Comparison of ENCODE assay signal across 8 mouse cellular contexts in the genomic region with DNA sequence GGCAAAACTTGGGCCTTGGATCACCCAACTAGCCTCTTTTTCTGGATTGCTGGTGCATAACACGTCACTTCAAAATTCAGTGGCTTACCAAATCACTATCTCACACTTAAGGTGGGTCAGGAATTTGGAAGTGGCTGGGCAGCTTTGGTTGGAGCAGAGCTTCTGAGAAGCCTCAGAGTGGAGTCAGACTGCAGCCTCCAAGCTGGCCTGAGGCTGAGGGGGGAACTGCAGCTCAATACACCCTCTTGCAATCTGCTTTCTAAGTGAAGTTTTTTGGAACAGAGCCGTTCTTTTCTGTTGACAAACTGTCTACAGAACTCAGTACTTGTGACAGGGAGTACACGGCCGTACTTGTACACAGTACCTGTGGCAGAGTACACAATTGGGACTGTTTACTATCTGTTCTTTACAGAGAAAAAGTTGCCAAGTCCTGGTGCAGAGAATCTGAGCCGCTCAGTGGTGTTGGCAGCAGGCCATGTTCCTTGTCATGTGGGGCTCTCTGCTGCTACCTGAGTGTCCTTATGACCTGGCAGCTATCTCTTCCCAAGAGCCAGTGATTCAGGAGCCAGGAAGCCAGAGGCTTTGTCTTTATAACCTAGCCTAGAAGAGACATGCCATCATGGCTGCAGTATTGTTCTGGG.
DNase-seq lines count a peak whose midpoint lies in the region; ATAC-seq and TF ChIP-seq lines count a peak whose summit lies in the region.

No protein-coding gene starts in this region.

- no peak overlapping the region for H3K27ac ChIP-seq in cerebellum, adult 2 months (ENCODE audit: insufficient read depth, low read length)
- peak overlapping the region; percentile 41 for H3K27ac ChIP-seq in lung, embryonic 15.5 days

- no peak for TF ChIP-seq POLR2A in cerebellum, adult 2 months (IDR thresholded peaks at IDR 0.05; ENCODE audit: borderline replicate concordance, insufficient read depth, low read length)

- H3K4me2 ChIP-seq in lung, embryonic 15.5 days: no peak overlapping the region

- no peak overlapping the region for H3K9ac ChIP-seq in lung, embryonic 15.5 days

- H3K9me3 ChIP-seq in lung, embryonic 15.5 days: no peaks in the 10 kb centered on the region

- no peak overlapping the region for H3K4me3 ChIP-seq in cerebellum, adult 2 months (replicated peaks; ENCODE audit: insufficient read depth, low read depth, low read length)
- H3K4me3 ChIP-seq in lung, embryonic 15.5 days: no peak overlapping the region

- TF ChIP-seq CTCF in cerebellum, adult 2 months (IDR thresholded peaks at IDR 0.05; ENCODE audit: borderline replicate concordance, insufficient read depth, low read depth, low read length): no peak

- 0 out of 2 replicates have a peak, but pooled peaks have one; percentile 44 for ATAC-seq in lung, embryonic 15.5 days (ENCODE audit: borderline replicate concordance, extremely low read depth, low FRiP score, low TSS enrichment)

- 27% methylated on average over 5 of the region's 5 CpGs for WGBS in cerebellum, adult 2 months
- 49% methylated on average over 5 of the region's 5 CpGs for WGBS in lung, embryonic 15.5 days

- peaks cover 5% of the 10 kb centered on the region for H3K4me1 ChIP-seq in cerebellum, adult 2 months (ENCODE audit: control insufficient read depth, insufficient read depth, low read length)
- H3K4me1 ChIP-seq in lung, embryonic 15.5 days: peaks cover 18% of the 10 kb centered on the region; the same call in 1 of the 2 replicates

- H3K27me3 ChIP-seq in cerebellum, adult 2 months (ENCODE audit: control insufficient read depth, insufficient read depth, low read length): no peaks in the 10 kb centered on the region
- H3K27me3 ChIP-seq in lung, embryonic 15.5 days: no peaks in the 10 kb centered on the region

- DNase-seq in gastrocnemius, adult 18-20 months (ENCODE audit: low spot score): peak; percentile 59
- DNase-seq in gastrocnemius, postnatal 4 days (ENCODE audit: low spot score in 2 of 2): no peak
- DNase-seq in cerebellum, adult 2 months: peak; percentile 84 to 87
- peak; percentile 82 to 87 for DNase-seq in heart, postnatal 10 days
- no peak for DNase-seq in thymus, postnatal 25 days
- no peak for DNase-seq in thymus, postnatal 10 days (ENCODE audit: low spot score in 2 of 2)
- no peak for DNase-seq in c-Kit-positive CD71-positive TER-119-positive erythroid progenitor cells, embryonic 14.5 days (ENCODE audit: low spot score)

- no peaks in the 10 kb centered on the region for H3K36me3 ChIP-seq in lung, embryonic 15.5 days

- intact Hi-C loops in heart, postnatal 10 days (cut with DNase I): loop anchor here (10.0 kb wide), 1 partner anchor 340 kb away; the partner anchor contains the start of gene Higd1a

Comparison
In these comparisons a context has a peak if more than half of its experiments do, and no peak if none do; other contexts are left out.
1. DNase-seq: peak in gastrocnemius, adult 18-20 months (single experiment), cerebellum, adult 2 months (2 of 2) and heart, postnatal 10 days (2 of 2); none in gastrocnemius, postnatal 4 days (0 of 2), thymus, postnatal 25 days (single experiment), thymus, postnatal 10 days (0 of 2) and c-Kit-positive CD71-positive TER-119-positive erythroid progenitor cells, embryonic 14.5 days (single experiment).